Mouse (Mus musculus) heart, embryonic 16.5 days (tissue): ENCODE measurements at regions not wholly inside any gene's neighbourhood (a gene's known extent, or its start where the extent isn't known, plus 50 kb on each side); places are given as distances from the start of the nearest gene placed in this dataset.

Experiments used
- ATAC-seq: fragments of 200-750 bp; cut with Nextera tagmentation; replicated peaks from 2 replicates; pipeline ENCODE4 v1.8.0; 2017; ENCODE audit warnings: moderate number of reproducible peaks; ENCODE audit not compliant: insufficient read depth, low FRiP score; ENCODE audit errors: extremely low read depth
- H3K27ac ChIP-seq: fragments of 300-500 bp; sonication (generic); 2 replicates; pipeline ENCODE4 v1.5.1; 2014; ENCODE audit warnings: mild to moderate bottlenecking, low read length, control low read depth, moderate library complexity
- H3K27me3 ChIP-seq: fragments of 300-500 bp; sonication (generic); 2 replicates; pipeline ENCODE4 v1.6.1; 2014; ENCODE audit warnings: low read length, mixed read lengths; ENCODE audit not compliant: control insufficient read depth, insufficient read depth
- H3K36me3 ChIP-seq: fragments of 300-500 bp; sonication (generic); 2 replicates; pipeline ENCODE4 v1.6.1; 2014; ENCODE audit not compliant: control insufficient read depth, insufficient read depth
- H3K4me1 ChIP-seq: fragments of 300-500 bp; sonication (generic); 2 replicates; pipeline ENCODE4 v1.6.1; 2014; ENCODE audit warnings: low read length, mixed read lengths; ENCODE audit not compliant: control insufficient read depth, insufficient read depth
- H3K4me2 ChIP-seq: fragments of 300-500 bp; sonication (generic); 2 replicates; pipeline ENCODE4 v1.6.1; 2014; ENCODE audit warnings: low read depth, mild to moderate bottlenecking, control low read depth, low read length
- H3K4me3 ChIP-seq: fragments of 300-500 bp; sonication (generic); 2 replicates; pipeline ENCODE4 v1.5.1; 2014; ENCODE audit warnings: mild to moderate bottlenecking, control low read depth, low read length
- H3K9ac ChIP-seq: fragments of 300-500 bp; sonication (generic); 2 replicates; pipeline ENCODE4 v1.6.1; 2014; ENCODE audit warnings: low read length, control low read depth
- H3K9me3 ChIP-seq: fragments of 300-500 bp; sonication (generic); replicated peaks from 2 replicates; pipeline ENCODE4 v1.6.1; 2016; ENCODE audit warnings: low read length; ENCODE audit not compliant: control insufficient read depth
- WGBS: fragments of 180-500 bp; shearing (Covaris S2); extraction: QIAGEN DNeasy Blood & Tissue Kit; methylation state at CpG from one replicate; pipeline ENCODE4 v1.1.7; 2014; 5-methylcytosine and 5-hydroxymethylcytosine counted together

- WGBS: 90% methylated on average over 6 of the region's 6 CpGs
- H3K9ac ChIP-seq: no peak overlapping the region
- H3K4me3 ChIP-seq: no peak overlapping the region
- no peak overlapping the region for H3K4me2 ChIP-seq
- no peak for ATAC-seq
- no peaks in the 10 kb centered on the region for H3K27me3 ChIP-seq
- H3K36me3 ChIP-seq: no peaks in the 10 kb centered on the region
- no peaks in the 10 kb centered on the region for H3K4me1 ChIP-seq
- H3K27ac ChIP-seq: no peak overlapping the region
- H3K9me3 ChIP-seq: no peaks in the 10 kb centered on the region
Measured at GRCm38 (mm10) chr8:115441943-115442550, 265.5 kb downstream of the Maf start.

GRCm38 (mm10) chr8:115441323-115441722 is 266.3 kb downstream of the Maf start:
- no peaks in the 10 kb centered on the region for H3K27me3 ChIP-seq
- no peak overlapping the region for H3K4me3 ChIP-seq
- ATAC-seq: no peak
- H3K4me1 ChIP-seq: no peaks in the 10 kb centered on the region
- 47% methylated on average over 6 of the region's 6 CpGs for WGBS
- H3K27ac ChIP-seq: no peak overlapping the region
- H3K9ac ChIP-seq: no peak overlapping the region
- H3K4me2 ChIP-seq: no peak overlapping the region
- no peaks in the 10 kb centered on the region for H3K36me3 ChIP-seq
- no peaks in the 10 kb centered on the region for H3K9me3 ChIP-seq

GRCm38 (mm10) chr8:115440151-115440550 is 267.4 kb downstream of the Maf start:
- Histone ChIP-seq H3K4me2 (no peak overlapping the region), H3K9me3 (no peaks in the 10 kb centered on the region), H3K9ac (no peak overlapping the region), H3K27me3 (no peaks in the 10 kb centered on the region), H3K36me3 (no peaks in the 10 kb centered on the region), H3K4me1 (no peaks in the 10 kb centered on the region), H3K4me3 (no peak overlapping the region), H3K27ac (no peak overlapping the region)
- ATAC-seq: no peak
- 73% methylated on average over 3 of the region's 3 CpGs for WGBS

- Histone ChIP-seq H3K27me3 (no peaks in the 10 kb centered on the region), H3K4me2 (no peak overlapping the region), H3K36me3 (no peaks in the 10 kb centered on the region), H3K27ac (no peak overlapping the region), H3K4me3 (no peak overlapping the region), H3K4me1 (no peaks in the 10 kb centered on the region), H3K9ac (no peak overlapping the region), H3K9me3 (no peaks in the 10 kb centered on the region)
- WGBS: 66% methylated on average over 5 of the region's 5 CpGs
- ATAC-seq: no peak
Measured at GRCm38 (mm10) chr8:115439512-115439911, 268.1 kb downstream of the Maf start.

GRCm38 (mm10) chr8:115437956-115438355 is 269.6 kb downstream of the Maf start:
- no peaks in the 10 kb centered on the region for H3K9me3 ChIP-seq
- H3K4me2 ChIP-seq: no peak overlapping the region
- no peak overlapping the region for H3K27ac ChIP-seq
- 85% methylated on average over 9 of the region's 9 CpGs for WGBS
- H3K36me3 ChIP-seq: no peaks in the 10 kb centered on the region
- H3K4me1 ChIP-seq: no peaks in the 10 kb centered on the region
- no peaks in the 10 kb centered on the region for H3K27me3 ChIP-seq
- no peak overlapping the region for H3K4me3 ChIP-seq
- ATAC-seq: no peak
- H3K9ac ChIP-seq: no peak overlapping the region

- H3K4me2 ChIP-seq: no peak overlapping the region
- no peak overlapping the region for H3K9ac ChIP-seq
- no peaks in the 10 kb centered on the region for H3K4me1 ChIP-seq
- no peaks in the 10 kb centered on the region for H3K27me3 ChIP-seq
- no peak overlapping the region for H3K4me3 ChIP-seq
- no peaks in the 10 kb centered on the region for H3K36me3 ChIP-seq
- H3K27ac ChIP-seq: no peak overlapping the region
- no peaks in the 10 kb centered on the region for H3K9me3 ChIP-seq
- 78% methylated on average over 4 of the region's 4 CpGs for WGBS
- no peak for ATAC-seq
Measured at GRCm38 (mm10) chr8:115436356-115436721, 271.3 kb downstream of the Maf start.

- Histone ChIP-seq H3K4me1 (no peaks in the 10 kb centered on the region), H3K9me3 (no peaks in the 10 kb centered on the region), H3K4me3 (no peak overlapping the region), H3K4me2 (no peak overlapping the region), H3K27ac (no peak overlapping the region), H3K36me3 (no peaks in the 10 kb centered on the region), H3K27me3 (no peaks in the 10 kb centered on the region), H3K9ac (no peak overlapping the region)
- 88% methylated on average over 5 of the region's 5 CpGs for WGBS
- ATAC-seq: no peak
Measured at GRCm38 (mm10) chr8:115435720-115436355, 271.8 kb downstream of the Maf start.

- no peaks in the 10 kb centered on the region for H3K4me1 ChIP-seq
- H3K4me2 ChIP-seq: no peak overlapping the region
- no peak overlapping the region for H3K4me3 ChIP-seq
- no peak overlapping the region for H3K9ac ChIP-seq
- 65% methylated on average over 5 of the region's 5 CpGs for WGBS
- no peaks in the 10 kb centered on the region for H3K27me3 ChIP-seq
- no peaks in the 10 kb centered on the region for H3K36me3 ChIP-seq
- H3K27ac ChIP-seq: no peak overlapping the region
- no peaks in the 10 kb centered on the region for H3K9me3 ChIP-seq
- no peak for ATAC-seq
Measured at GRCm38 (mm10) chr8:115432396-115433040, 275.1 kb downstream of the Maf start.

GRCm38 (mm10) chr8:115430793-115431192 is 276.8 kb downstream of the Maf start:
- Histone ChIP-seq H3K4me2 (no peak overlapping the region), H3K27ac (no peak overlapping the region), H3K4me1 (no peaks in the 10 kb centered on the region), H3K9me3 (no peaks in the 10 kb centered on the region), H3K36me3 (no peaks in the 10 kb centered on the region), H3K9ac (no peak overlapping the region), H3K27me3 (no peaks in the 10 kb centered on the region), H3K4me3 (no peak overlapping the region)
- ATAC-seq: no peak
- 59% methylated on average over 3 of the region's 3 CpGs for WGBS
